ENCODE assay signal across 9 mouse cellular contexts in the genomic region with DNA sequence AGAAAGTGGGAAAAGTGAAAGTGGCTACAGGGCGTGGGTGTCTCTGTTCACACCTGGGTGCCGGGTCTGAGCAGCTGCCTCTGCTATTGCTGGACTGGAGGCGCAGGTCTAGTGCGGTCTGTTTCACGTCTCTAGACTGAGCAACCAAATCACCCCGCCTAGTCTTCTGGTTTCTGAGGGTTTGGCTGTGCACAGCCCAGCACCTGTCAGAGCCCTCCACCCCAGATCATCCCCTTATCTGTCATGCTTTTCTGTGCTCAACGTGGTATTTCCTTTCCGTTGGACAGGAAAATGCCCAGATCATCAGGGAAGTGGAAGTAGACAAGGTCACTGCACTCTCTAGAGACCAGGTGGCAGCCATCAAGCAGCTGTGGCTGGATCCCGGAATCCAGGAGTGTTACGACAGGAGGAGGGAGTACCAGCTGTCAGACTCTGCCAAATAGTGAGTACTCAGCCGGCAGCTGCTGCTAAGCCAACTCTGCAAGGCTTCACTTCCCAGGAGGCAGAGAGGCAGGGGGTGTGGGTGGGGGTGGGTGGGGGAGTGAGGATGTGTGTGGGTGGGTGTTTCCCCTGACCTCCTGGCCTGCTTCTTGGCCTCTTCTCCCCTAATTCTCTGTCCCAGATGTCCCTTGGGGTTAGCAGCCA.
DNase-seq lines count a peak whose midpoint lies in the region; ATAC-seq and TF ChIP-seq lines count a peak whose summit lies in the region.
"Had no signal": no experiment of that assay in that cellular context is flagged by ENCODE, and none has a peak within 500 bp of the region (broad histone marks: within the 10 kb centered on the region; RNA-seq: fewer than 3 reads in every experiment).

No protein-coding gene starts in this region.

- no peak for TF ChIP-seq POLR2A in thymus, adult 2 months (IDR thresholded peaks at IDR 0.05; ENCODE audit: control insufficient read depth, extremely low read depth, insufficient read depth, low read length, poor library complexity)

- H3K27ac ChIP-seq in forebrain, embryonic 16.5 days (ENCODE audit: low read length): no peak overlapping the region
- H3K27ac ChIP-seq in limb, embryonic 10.5 days: no peak overlapping the region
- no peak overlapping the region for H3K27ac ChIP-seq in neural tube, embryonic 12.5 days
- H3K27ac ChIP-seq in thymus, adult 2 months (ENCODE audit: control insufficient read depth, insufficient read depth, low read length): no peak overlapping the region
- no peak overlapping the region for H3K27ac ChIP-seq in liver, embryonic 12.5 days

- H3K4me1 ChIP-seq in forebrain, embryonic 16.5 days (replicated peaks; ENCODE audit: control insufficient read depth, insufficient read depth, low read length): peaks cover 4% of the 10 kb centered on the region
- H3K4me1 ChIP-seq in limb, embryonic 10.5 days: peaks cover 8% of the 10 kb centered on the region
- H3K4me1 ChIP-seq in neural tube, embryonic 12.5 days: peaks cover 7% of the 10 kb centered on the region; the same call in 1 of the 2 replicates
- no peaks in the 10 kb centered on the region for H3K4me1 ChIP-seq in thymus, adult 2 months (replicated peaks; ENCODE audit: control insufficient read depth, insufficient read depth, low read length)
- H3K4me1 ChIP-seq in liver, embryonic 12.5 days: no peaks in the 10 kb centered on the region; the same call in 1 of the 2 replicates

- no peaks in the 10 kb centered on the region for H3K36me3 ChIP-seq in forebrain, embryonic 16.5 days (ENCODE audit: control insufficient read depth, insufficient read depth)
- no peaks in the 10 kb centered on the region for H3K36me3 ChIP-seq in limb, embryonic 10.5 days
- no peaks in the 10 kb centered on the region for H3K36me3 ChIP-seq in neural tube, embryonic 12.5 days
- H3K36me3 ChIP-seq in thymus, adult 2 months (ENCODE audit: control insufficient read depth, insufficient read depth, low read length): no peaks in the 10 kb centered on the region
- H3K36me3 ChIP-seq in liver, embryonic 12.5 days: no peaks in the 10 kb centered on the region

- WGBS in forebrain, embryonic 16.5 days: 56% methylated on average over 11 of the region's 11 CpGs
- WGBS in limb, embryonic 10.5 days: 43% methylated on average over 11 of the region's 11 CpGs
- WGBS in neural tube, embryonic 12.5 days: 46% methylated on average over 11 of the region's 11 CpGs
- 72% methylated on average over 11 of the region's 11 CpGs for WGBS in thymus, adult 2 months
- 42% methylated on average over 11 of the region's 11 CpGs for WGBS in liver, embryonic 12.5 days (ENCODE audit: insufficient replicate concordance)

- ATAC-seq in forebrain, embryonic 16.5 days: peak; percentile 74
- peak; percentile 79 for ATAC-seq in neural tube, embryonic 12.5 days (ENCODE audit: low FRiP score, low read depth)
- no peak for ATAC-seq in liver, embryonic 12.5 days

- peak; percentile 50 for DNase-seq in kidney, postnatal 10 days
- DNase-seq in kidney, adult 18-20 months: no peak
- peak; percentile 41 for DNase-seq in limb, embryonic 10.5 days (ENCODE audit: low spot score)
- no peak for DNase-seq in thymus, adult 2 months
- no peak for DNase-seq in adrenal gland, postnatal 4 days (ENCODE audit: low spot score in 2 of 2)

- H3K4me2 ChIP-seq in forebrain, embryonic 16.5 days (ENCODE audit: low read length): no peak overlapping the region
- H3K4me2 ChIP-seq in neural tube, embryonic 12.5 days (replicated peaks): peak overlapping the region; percentile 33
- no peak overlapping the region for H3K4me2 ChIP-seq in liver, embryonic 12.5 days

- no peaks in the 10 kb centered on the region for H3K9me3 ChIP-seq in forebrain, embryonic 16.5 days (ENCODE audit: control insufficient read depth, low read length)
- H3K9me3 ChIP-seq in limb, embryonic 10.5 days (replicated peaks): no peaks in the 10 kb centered on the region
- H3K9me3 ChIP-seq in neural tube, embryonic 12.5 days: no peaks in the 10 kb centered on the region
- no peaks in the 10 kb centered on the region for H3K9me3 ChIP-seq in liver, embryonic 12.5 days (replicated peaks)
- H3K9me3 ChIP-seq: megakaryocyte, embryonic 14.5 days had no signal

- no peak overlapping the region for H3K9ac ChIP-seq in forebrain, embryonic 16.5 days (replicated peaks; ENCODE audit: low read depth, low read length)
- H3K9ac ChIP-seq in neural tube, embryonic 12.5 days: 0 out of 2 replicates have a peak overlapping the region, but pooled peaks have one; percentile 29
- no peak overlapping the region for H3K9ac ChIP-seq in liver, embryonic 12.5 days

- no peaks in the 10 kb centered on the region for H3K27me3 ChIP-seq in forebrain, embryonic 16.5 days (replicated peaks; ENCODE audit: control insufficient read depth, insufficient read depth, low read length)
- H3K27me3 ChIP-seq in limb, embryonic 10.5 days (ENCODE audit: low read depth, poor library complexity, severe bottlenecking): 0 out of 2 replicates have a peak, but pooled peaks cover 5% of the 10 kb centered on the region
- no peaks in the 10 kb centered on the region for H3K27me3 ChIP-seq in neural tube, embryonic 12.5 days (replicated peaks)
- H3K27me3 ChIP-seq in thymus, adult 2 months (ENCODE audit: control insufficient read depth, insufficient read depth, low read length): no peaks in the 10 kb centered on the region
- H3K27me3 ChIP-seq in liver, embryonic 12.5 days (replicated peaks): no peaks in the 10 kb centered on the region

- H3K4me3 ChIP-seq in forebrain, embryonic 16.5 days (replicated peaks; ENCODE audit: low read length): no peak overlapping the region
- H3K4me3 ChIP-seq in limb, embryonic 10.5 days: no peak overlapping the region
- no peak overlapping the region for H3K4me3 ChIP-seq in neural tube, embryonic 12.5 days
- H3K4me3 ChIP-seq in thymus, adult 2 months (ENCODE audit: control insufficient read depth, insufficient read depth, low read length): no peak overlapping the region
- H3K4me3 ChIP-seq in liver, embryonic 12.5 days: no peak overlapping the region
- H3K4me3 ChIP-seq: megakaryocyte, embryonic 14.5 days had no signal

- TF ChIP-seq CTCF in thymus, adult 2 months (IDR thresholded peaks at IDR 0.05; ENCODE audit: borderline replicate concordance, control insufficient read depth, extremely low read depth, insufficient read depth, low read length, poor library complexity): no peak

Comparison
In these comparisons a context has a peak if more than half of its experiments do, and no peak if none do; other contexts are left out.
1. DNase-seq: peak in kidney, postnatal 10 days (single experiment) and limb, embryonic 10.5 days (single experiment); none in kidney, adult 18-20 months (single experiment), thymus, adult 2 months (single experiment) and adrenal gland, postnatal 4 days (0 of 2).